Mouse (Mus musculus): ENCODE results near the gene Fam136a. TPM values are rescaled to one million over a fixed set of nuclear protein-coding genes. Genes with fewer than 3 reads are reported as not detected.
"Not testable (repeated sequence)": the region's sequence is repeated elsewhere in the genome, so short reads cannot be mapped to it uniquely, and the experiment has no call there.

Gene Fam136a
- polyA plus RNA-seq, 1 experiment from 2014 or later = 150 TPM

DNA sequence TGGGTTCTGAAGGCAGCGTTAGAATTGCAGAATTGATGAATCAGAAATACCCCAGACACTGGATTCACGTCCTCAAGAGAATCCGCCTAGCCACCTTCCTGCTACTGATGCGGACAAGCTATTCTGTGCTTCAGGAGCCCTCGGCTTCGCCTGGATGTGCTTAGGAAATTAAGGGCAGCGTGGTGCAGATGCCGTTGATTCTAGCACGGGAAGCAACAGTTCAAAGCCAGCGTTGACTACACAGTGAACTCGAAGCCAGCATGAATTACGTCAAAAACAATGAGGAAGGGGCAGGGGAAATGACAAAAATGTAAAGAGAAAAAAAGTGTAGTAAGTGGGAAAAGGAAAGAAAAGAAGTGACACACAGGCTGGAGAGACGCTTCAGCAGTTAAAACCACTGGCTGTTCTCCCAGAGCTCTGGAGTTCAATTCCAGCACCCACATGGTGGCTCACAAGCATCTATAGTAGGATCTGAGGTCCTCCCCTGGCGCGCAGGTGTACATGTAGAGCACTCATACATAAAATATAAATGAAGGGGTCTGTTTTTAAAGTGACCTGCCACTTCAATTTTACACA lies 5.4 kb downstream of the Fam136a start, which contains the start of gene Snrpg:
Snrpg (plus strand) TSS at position 541 of the 576 bp plus-strand sequence.
- Histone ChIP-seq H3K27ac (peak within 1 kb of the TSS; percentile 94), H3K36me3 (peaks cover 52% of the 10 kb centered on the region), H3K9me3 (no peaks in the 10 kb centered on the region), H3K4me1 (replicated peaks) (peaks cover 38% of the 10 kb centered on the region), H3K4me3 (peak within 1 kb of the TSS; percentile 73), H3K27me3 (ENCODE audit: insufficient read depth, poor library complexity, severe bottlenecking) (no peaks in the 10 kb centered on the region)
- peak; percentile 23 for DNase-seq (ENCODE audit: low spot score)
- 24% methylated on average over 15 of the region's 15 CpGs for WGBS

DNA sequence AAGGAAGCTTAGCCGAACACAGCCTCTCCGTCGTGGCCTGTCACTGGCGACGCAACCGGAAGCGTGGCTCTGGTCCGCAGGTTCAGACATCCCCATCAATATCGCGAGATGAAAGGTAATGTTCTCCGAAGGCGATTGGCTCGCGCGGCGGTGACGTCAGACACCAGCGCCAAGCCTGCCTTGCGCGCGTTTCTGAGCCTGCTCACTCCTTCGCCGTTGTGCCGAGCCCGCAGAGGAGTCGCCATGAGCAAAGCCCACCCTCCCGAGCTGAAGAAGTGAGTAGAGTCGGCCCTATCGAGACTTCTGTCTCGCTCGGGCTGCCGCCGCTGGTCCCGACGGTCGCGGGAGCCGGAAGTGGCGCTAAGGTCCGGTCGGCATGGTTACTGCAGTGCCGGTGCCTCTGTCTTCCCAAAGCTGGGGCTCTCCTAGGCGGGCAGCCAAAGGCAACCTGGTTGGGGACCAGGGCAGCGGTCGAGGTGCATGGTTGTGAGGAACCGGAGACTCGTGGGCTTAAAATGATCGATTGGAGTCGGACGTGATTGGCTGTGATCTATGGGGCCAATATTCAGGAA lies 6.0 kb downstream of the Fam136a start:
- peak; percentile 97 for DNase-seq (ENCODE audit: low spot score)
- H3K4me1 ChIP-seq (replicated peaks) = peaks cover 32% of the 10 kb centered on the region
- H3K27ac ChIP-seq = peak overlapping the region; percentile 94
- H3K9me3 ChIP-seq = no peaks in the 10 kb centered on the region
- under 1% methylated on average over 50 of the region's 50 CpGs for WGBS
- H3K36me3 ChIP-seq = peaks cover 58% of the 10 kb centered on the region
- peak overlapping the region; percentile 73 for H3K4me3 ChIP-seq
- no peaks in the 10 kb centered on the region for H3K27me3 ChIP-seq (ENCODE audit: insufficient read depth, poor library complexity, severe bottlenecking)

DNA sequence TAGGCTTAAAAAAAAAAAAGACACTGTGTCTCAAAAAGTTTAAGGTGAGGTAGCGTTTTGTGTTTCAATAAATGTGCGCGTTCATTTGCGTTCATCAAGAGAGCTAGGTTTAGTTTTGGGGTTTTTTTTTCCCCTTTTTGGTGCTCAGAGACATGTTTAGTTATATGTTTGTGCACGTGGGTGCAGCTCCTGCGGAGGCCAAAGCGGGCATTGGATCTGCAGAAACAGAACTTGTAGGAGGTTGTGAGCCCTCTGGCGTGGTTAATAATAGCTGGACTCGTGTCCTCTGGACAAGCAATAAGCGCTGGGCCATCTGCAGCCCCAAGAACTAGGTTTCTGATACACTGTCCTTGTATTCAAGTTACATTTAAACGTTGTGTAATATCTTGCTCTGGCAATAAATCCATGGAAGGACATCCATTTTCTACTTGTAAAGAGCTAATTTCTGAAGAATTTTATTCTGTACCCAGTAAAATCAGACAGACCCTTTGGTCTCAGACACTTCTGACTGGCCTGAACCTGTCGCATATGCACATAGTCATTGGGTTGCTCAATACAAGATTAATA lies 6.6 kb downstream of the Fam136a start:
- H3K4me1 ChIP-seq (replicated peaks) = peaks cover 26% of the 10 kb centered on the region
- H3K27ac ChIP-seq = peak overlapping the region; percentile 94
- H3K36me3 ChIP-seq = peaks cover 62% of the 10 kb centered on the region
- no peaks in the 10 kb centered on the region for H3K9me3 ChIP-seq
- no peaks in the 10 kb centered on the region for H3K27me3 ChIP-seq (ENCODE audit: insufficient read depth, poor library complexity, severe bottlenecking)
- no peak for DNase-seq (ENCODE audit: low spot score)
- WGBS = 5% methylated on average over 12 of the region's 12 CpGs
- peak overlapping the region; percentile 73 for H3K4me3 ChIP-seq

DNA sequence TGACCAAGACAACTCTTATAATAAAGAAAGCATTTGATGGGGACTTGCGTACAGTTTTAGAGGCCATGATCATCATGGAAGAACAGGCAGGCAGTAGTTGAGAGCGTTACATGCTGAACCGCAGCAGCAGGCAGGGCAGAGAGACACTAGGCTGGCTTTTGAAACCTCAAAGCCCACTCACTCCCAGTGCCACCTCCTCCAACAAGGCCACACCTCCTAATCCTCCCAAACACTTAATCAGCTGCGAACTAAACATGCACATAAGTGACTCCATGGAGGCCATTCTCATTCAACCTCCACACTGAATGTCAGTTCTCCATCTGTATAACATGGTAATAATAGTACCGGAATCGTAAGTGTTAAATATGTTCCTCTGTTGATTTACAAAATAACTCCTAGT lies 8.1 kb downstream of the Fam136a start:
- DNase-seq (ENCODE audit: low spot score) = no peak
- Histone ChIP-seq H3K27me3 (ENCODE audit: insufficient read depth, poor library complexity, severe bottlenecking) (no peaks in the 10 kb centered on the region), H3K9me3 (no peaks in the 10 kb centered on the region), H3K36me3 (peaks cover 65% of the 10 kb centered on the region), H3K4me3 (no peak overlapping the region), H3K27ac (no peak overlapping the region), H3K4me1 (replicated peaks) (peaks cover 26% of the 10 kb centered on the region)
- 93% methylated on average over 6 of the region's 6 CpGs for WGBS

DNA sequence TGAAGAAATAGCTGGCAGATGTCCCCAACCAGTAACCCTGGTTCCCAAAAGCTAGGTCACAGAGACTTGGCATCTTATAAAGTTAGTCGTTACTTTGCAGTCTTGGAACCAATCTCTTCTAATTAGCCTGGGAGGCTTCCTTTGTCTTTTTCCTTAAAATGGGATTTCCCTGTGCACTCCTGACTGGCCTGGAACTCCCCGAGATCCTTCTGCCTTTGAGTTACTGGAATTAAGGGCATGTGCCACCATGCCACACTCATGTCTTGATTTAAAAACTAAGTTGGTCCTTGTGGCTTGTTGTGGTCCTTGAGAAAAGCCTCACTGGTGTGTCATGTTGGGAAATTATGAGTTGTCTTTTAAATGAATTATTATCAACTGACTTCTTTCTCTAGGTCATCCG lies 12.9 kb downstream of the Fam136a start:
- Histone ChIP-seq H3K4me3 (no peak overlapping the region), H3K27ac (no peak overlapping the region), H3K4me1 (replicated peaks) (peaks cover 7% of the 10 kb centered on the region), H3K36me3 (peaks cover 69% of the 10 kb centered on the region), H3K27me3 (ENCODE audit: insufficient read depth, poor library complexity, severe bottlenecking) (no peaks in the 10 kb centered on the region), H3K9me3 (no peaks in the 10 kb centered on the region)
- DNase-seq (ENCODE audit: low spot score) = no peak
- WGBS = 93% methylated on average over 3 of the region's 3 CpGs

DNA sequence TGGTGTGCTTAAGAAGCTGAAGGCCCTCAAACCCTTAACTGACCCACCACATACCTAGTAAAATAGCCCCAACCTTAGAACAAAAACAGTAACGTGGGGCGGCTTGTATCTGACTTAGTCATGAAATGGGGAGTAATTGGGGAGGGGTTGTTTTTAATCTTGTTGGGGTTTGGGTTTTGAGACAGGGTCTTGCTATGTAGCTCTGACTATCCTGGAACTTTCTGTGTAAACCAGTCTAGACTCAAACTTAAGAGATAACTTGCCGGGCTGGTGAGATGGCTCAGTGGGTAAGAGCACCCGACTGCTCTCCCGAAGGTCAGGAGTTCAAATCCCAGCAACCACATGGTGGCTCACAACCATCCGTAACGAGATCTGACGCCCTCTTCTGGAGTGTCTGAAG lies 14.7 kb downstream of the Fam136a start:
- 74% methylated on average over 8 of the region's 8 CpGs for WGBS
- peaks cover 61% of the 10 kb centered on the region for H3K36me3 ChIP-seq
- H3K4me3 ChIP-seq; DNase-seq (ENCODE audit: low spot score); H3K27me3 ChIP-seq (ENCODE audit: insufficient read depth, poor library complexity, severe bottlenecking); H3K4me1 ChIP-seq (replicated peaks); H3K27ac ChIP-seq; H3K9me3 ChIP-seq: not testable (repeated sequence)

DNA sequence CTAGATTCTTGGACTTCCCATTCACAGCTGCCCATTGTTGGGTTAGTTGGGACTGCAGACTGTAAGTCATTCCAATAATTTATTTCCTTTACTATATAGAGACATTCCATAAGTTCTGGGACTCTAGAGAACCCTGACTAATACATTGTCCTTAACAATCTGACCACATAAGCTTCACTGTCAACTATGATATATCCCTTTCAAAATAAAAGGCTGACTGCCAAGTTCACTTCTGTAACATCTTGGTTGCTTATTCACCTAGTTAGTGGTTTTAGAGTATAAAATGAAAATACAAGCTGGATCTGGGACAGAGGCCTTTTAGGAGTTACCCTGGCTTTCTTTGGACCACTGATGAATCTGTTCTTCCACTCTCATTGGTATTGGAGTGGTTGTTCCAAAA lies 17.1 kb downstream of the Fam136a start:
- Histone ChIP-seq H3K4me1 (replicated peaks) (peaks cover 6% of the 10 kb centered on the region), H3K9me3 (no peaks in the 10 kb centered on the region), H3K36me3 (peaks cover 60% of the 10 kb centered on the region), H3K4me3 (no peak overlapping the region), H3K27ac (no peak overlapping the region), H3K27me3 (ENCODE audit: insufficient read depth, poor library complexity, severe bottlenecking) (no peaks in the 10 kb centered on the region)
- DNase-seq (ENCODE audit: low spot score) = no peak

DNA sequence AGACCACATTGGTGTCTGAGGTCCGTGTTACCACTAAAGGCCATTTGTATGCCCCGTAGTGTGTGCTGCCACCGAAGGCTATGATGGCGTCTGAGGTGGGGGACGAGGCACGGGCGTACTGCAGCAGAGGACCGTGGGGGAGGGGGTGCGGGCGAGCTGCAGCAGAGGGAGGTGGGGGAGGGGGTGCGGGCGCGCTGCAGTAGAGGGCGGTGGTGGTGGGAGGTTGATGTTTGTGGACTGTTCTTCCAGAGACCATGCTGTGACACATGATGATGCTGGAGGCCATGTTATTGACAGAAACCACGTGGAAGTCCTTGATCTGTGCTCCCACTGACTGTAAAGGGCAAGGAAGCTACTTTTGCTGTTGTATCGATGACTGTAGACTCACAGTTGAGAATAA lies 17.9 kb downstream of the Fam136a start:
- Histone ChIP-seq H3K27ac (no peak overlapping the region), H3K27me3 (ENCODE audit: insufficient read depth, poor library complexity, severe bottlenecking) (no peaks in the 10 kb centered on the region), H3K9me3 (no peaks in the 10 kb centered on the region), H3K4me3 (no peak overlapping the region), H3K4me1 (replicated peaks) (peaks cover 6% of the 10 kb centered on the region), H3K36me3 (peaks cover 60% of the 10 kb centered on the region)
- DNase-seq (ENCODE audit: low spot score) = no peak
- WGBS = 42% methylated on average over 16 of the region's 16 CpGs

DNA sequence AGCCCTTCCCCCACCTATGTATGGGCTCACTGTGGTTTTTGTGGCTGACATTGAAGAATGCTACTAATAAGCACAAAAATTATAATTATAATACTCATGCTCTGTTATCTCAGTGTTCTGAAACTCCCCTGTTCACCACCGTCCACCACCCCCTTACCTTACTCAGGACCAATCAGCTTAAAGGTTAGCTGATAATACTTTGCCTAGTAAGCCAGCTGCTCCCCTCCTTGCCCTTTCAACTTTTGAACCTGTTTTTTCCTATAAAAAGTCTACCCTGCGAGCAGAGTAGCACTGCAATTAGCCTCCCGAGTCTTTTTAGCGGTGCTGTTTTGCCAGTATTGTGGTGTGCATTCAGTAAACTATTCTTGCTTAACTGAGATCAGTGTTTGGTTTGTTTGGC lies 19.2 kb downstream of the Fam136a start:
- Histone ChIP-seq H3K27me3 (ENCODE audit: insufficient read depth, poor library complexity, severe bottlenecking) (no peaks in the 10 kb centered on the region), H3K4me3 (no peak overlapping the region), H3K9me3 (no peaks in the 10 kb centered on the region), H3K27ac (no peak overlapping the region), H3K4me1 (replicated peaks) (peaks cover 6% of the 10 kb centered on the region), H3K36me3 (peaks cover 60% of the 10 kb centered on the region)
- WGBS = 83% methylated on average over 4 of the region's 4 CpGs
- no peak for DNase-seq (ENCODE audit: low spot score)

DNA sequence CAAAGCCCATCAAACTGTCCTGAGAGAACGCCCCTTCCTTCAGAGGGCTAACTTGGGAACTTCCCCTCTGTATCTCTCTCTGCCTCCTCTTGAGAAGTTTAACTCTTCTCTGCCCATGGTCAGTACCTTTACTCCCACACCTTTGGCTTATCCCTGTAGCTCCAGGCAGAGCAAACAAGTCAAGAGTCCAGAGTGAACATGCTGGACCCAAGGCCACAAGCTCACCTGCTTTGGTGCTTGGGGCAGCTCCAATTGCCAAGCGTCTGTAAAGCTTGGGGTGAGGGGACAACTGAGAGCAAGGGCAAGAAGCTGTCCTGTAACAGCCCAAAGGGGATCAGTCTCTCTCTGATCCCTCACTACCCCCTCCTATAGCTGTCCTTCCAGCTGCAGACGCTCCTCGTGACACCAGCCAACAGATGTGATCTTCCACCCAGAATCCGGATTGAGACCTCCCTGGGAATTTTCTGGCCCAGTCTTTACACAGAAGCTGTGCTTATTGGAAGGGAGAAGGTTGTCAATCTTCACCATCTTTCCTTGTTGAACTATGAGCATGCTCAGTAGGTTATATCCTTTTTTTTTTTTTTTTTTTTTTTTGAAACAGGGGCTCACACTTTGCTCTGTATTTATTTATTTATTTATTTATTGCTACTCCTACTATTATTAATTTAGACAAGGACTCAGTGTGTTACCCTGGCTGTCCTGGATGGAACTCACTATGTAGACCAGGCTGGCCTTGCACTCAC lies 20.1 kb downstream of the Fam136a start:
- Histone ChIP-seq H3K4me1 (replicated peaks) (peaks cover 6% of the 10 kb centered on the region), H3K27me3 (ENCODE audit: insufficient read depth, poor library complexity, severe bottlenecking) (no peaks in the 10 kb centered on the region), H3K9me3 (no peaks in the 10 kb centered on the region), H3K27ac (no peak overlapping the region), H3K36me3 (peaks cover 63% of the 10 kb centered on the region), H3K4me3 (no peak overlapping the region)
- DNase-seq (ENCODE audit: low spot score) = no peak
- 84% methylated on average over 5 of the region's 5 CpGs for WGBS

DNA sequence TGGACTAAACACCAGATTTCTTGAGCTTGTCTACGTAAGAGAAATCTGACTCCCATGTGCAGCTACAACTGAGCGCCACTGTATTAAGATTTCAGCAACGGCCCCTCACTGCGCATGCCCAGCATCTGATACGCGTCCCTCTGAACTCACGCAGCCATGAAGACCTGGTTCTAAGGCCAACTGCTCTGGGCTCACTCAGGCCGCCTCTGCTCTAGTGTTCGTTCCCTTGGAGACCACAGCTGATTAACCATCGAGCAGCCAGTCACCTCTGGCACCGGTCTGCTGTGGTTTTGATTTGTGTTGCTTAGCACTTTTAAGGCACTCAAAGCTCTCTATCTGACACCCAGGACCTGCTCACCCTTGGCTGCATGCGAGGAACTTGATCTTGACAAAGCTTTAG lies 21.9 kb downstream of the Fam136a start:
- Histone ChIP-seq H3K4me3 (no peak overlapping the region), H3K36me3 (peaks cover 78% of the 10 kb centered on the region), H3K9me3 (0 out of 2 replicates have a peak, but pooled peaks cover 3% of the 10 kb centered on the region), H3K4me1 (replicated peaks) (peaks cover 6% of the 10 kb centered on the region), H3K27me3 (ENCODE audit: insufficient read depth, poor library complexity, severe bottlenecking) (no peaks in the 10 kb centered on the region), H3K27ac (no peak overlapping the region)
- 88% methylated on average over 12 of the region's 12 CpGs for WGBS
- DNase-seq (ENCODE audit: low spot score) = no peak

DNA sequence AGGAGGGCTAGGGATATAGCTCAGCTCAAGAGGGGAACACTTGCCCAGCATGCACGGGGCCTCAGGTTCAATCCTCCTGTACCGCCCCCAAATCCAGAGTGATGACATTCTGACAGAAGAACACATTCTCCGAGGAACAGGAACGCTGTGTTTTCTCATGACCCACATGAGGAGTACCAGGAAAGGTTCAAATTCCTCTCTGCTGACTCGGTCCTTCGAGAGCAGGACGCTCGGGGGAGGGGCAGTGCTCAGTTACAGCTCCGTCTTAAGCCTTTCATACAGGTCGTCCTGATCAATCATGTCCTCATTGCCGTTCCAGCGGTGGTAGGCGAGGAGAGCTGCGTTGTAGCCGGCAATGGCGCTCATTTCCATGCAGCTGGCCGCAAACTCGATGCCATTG lies 23.0 kb downstream of the Fam136a start:
- DNase-seq (ENCODE audit: low spot score) = no peak
- 86% methylated on average over 18 of the region's 18 CpGs for WGBS
- H3K36me3 ChIP-seq = peaks cover 89% of the 10 kb centered on the region

DNA sequence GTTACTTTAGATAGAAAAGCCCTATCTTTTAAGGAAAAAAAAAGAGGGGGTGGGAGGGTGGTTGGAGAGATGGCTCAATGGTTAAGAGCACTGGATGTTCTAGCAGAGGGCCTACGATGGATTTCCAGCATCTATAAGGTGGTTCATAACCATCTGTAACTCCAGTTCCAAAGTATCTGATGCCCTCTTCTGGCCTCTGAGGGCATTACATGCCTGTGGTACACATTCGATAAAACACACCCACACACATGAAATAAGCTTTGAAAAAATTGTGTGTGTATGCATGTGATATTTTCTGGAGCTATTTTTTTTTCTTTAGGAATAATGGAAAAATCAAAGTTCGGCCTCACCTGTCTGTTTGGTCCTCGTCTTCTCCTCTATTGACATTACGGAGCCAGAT lies 25.9 kb downstream of the Fam136a start:
- H3K27ac ChIP-seq = no peak overlapping the region
- no peak overlapping the region for H3K4me3 ChIP-seq
- 96% methylated on average over 5 of the region's 5 CpGs for WGBS
- H3K27me3 ChIP-seq (ENCODE audit: insufficient read depth, poor library complexity, severe bottlenecking) = no peaks in the 10 kb centered on the region
- H3K36me3 ChIP-seq = peaks cover 86% of the 10 kb centered on the region
- H3K9me3 ChIP-seq = 0 out of 2 replicates have a peak, but pooled peaks cover 3% of the 10 kb centered on the region
- DNase-seq (ENCODE audit: low spot score) = no peak
- H3K4me1 ChIP-seq (replicated peaks) = peaks cover 21% of the 10 kb centered on the region

More for the DNA sequence above, 23.0 kb downstream of the Fam136a start:
- Histone ChIP-seq H3K9me3 (0 out of 2 replicates have a peak, but pooled peaks cover 3% of the 10 kb centered on the region), H3K27me3 (ENCODE audit: insufficient read depth, poor library complexity, severe bottlenecking) (no peaks in the 10 kb centered on the region), H3K4me1 (replicated peaks) (peaks cover 1% of the 10 kb centered on the region), H3K27ac (no peak overlapping the region), H3K4me3 (no peak overlapping the region)

Data from hindbrain, embryonic 10.5 days (tissue).